Mouse (Mus musculus) left cerebral cortex, postnatal 14 days (tissue): Measurements from ENCODE around the gene Cd101. TPM values are rescaled to one million over a fixed set of nuclear protein-coding genes. Genes with fewer than 3 reads are reported as not detected.

Experiments
- DNase-seq, 2 experiments: peaks; one replicate each; pipeline ENCODE4 v3.0.0; 2021 to 2022; ENCODE audit warnings: low spot score in 2 of 2, mixed read lengths in 1 of 2
- intact Hi-C: fragments of 180-260 bp; cut with DNase I; formaldehyde crosslinking; loops from one replicate; pipeline ENCODE4 v1.15.1; 2025
- total RNA-seq, 2 experiments: library from RNA; stranded (reverse); gene quantifications; 2 replicates each; pipeline ENCODE4 v1.2.3; 2021

The Cd101 gene
- total RNA-seq, 2 experiments from 2014 or later: 0.34 to 0.40 TPM

GRCm38 (mm10) chr3:101010589-101011202, 18.7 kb downstream of the Cd101 start:
- DNase-seq: no peak
- intact Hi-C loops: no loop called here

GRCm38 (mm10) chr3:101007112-101007782, 22.1 kb downstream of the Cd101 start:
- no peak for DNase-seq
- intact Hi-C loops: no loop called here

GRCm38 (mm10) chr3:101005392-101005791, 24.0 kb downstream of the Cd101 start:
- intact Hi-C loops: no loop called here
- no peak for DNase-seq

- no peak for DNase-seq
- intact Hi-C loops: no loop called here
Observed at GRCm38 (mm10) chr3:101003575-101004356, 25.6 kb downstream of the Cd101 start.

- no peak for DNase-seq
- intact Hi-C loops: no loop called here
Observed at GRCm38 (mm10) chr3:100999732-101000131, 29.6 kb downstream of the Cd101 start.

GRCm38 (mm10) chr3:100998904-100999340, 30.4 kb downstream of the Cd101 start:
- intact Hi-C loops: no loop called here
- peak; percentile 70 to 77 for DNase-seq

GRCm38 (mm10) chr3:100997785-100998570, 31.4 kb downstream of the Cd101 start:
- intact Hi-C loops: no loop called here
- DNase-seq: peak; percentile 40 to 44

- no peak for DNase-seq
- intact Hi-C loops: no loop called here
Observed at GRCm38 (mm10) chr3:100994252-100994651, 35.1 kb downstream of the Cd101 start.

GRCm38 (mm10) chr3:100993718-100994117, 35.6 kb downstream of the Cd101 start:
- intact Hi-C loops: no loop called here
- DNase-seq: no peak

GRCm38 (mm10) chr3:100993158-100993557, 36.2 kb downstream of the Cd101 start:
- intact Hi-C loops: no loop called here

GRCm38 (mm10) chr3:100990231-100990630, 39.1 kb downstream of the Cd101 start:
- intact Hi-C loops: no loop called here
- DNase-seq: no peak

More at GRCm38 (mm10) chr3:100993158-100993557, 36.2 kb downstream of the Cd101 start:
- no peak for DNase-seq

GRCm38 (mm10) chr3:100989417-100989816, 39.9 kb downstream of the Cd101 start:
- intact Hi-C loops: no loop called here
- no peak for DNase-seq

- intact Hi-C loops: loop anchor here (10.0 kb wide), 1 partner anchor 836 kb away; no protein-coding TSS in a partner anchor
Observed at GRCm38 (mm10) chr3:100979290-100979689, 50.1 kb downstream of the Cd101 start.

GRCm38 (mm10) chr3:100973906-100974305, 55.5 kb downstream of the Cd101 start:
- intact Hi-C loops: loop anchor here (1.0 to 10.0 kb wide), 4 partner anchors 189 to 841 kb away; no protein-coding TSS in a partner anchor
- peak; percentile 50 to 82 for DNase-seq

More at GRCm38 (mm10) chr3:100979290-100979689, 50.1 kb downstream of the Cd101 start:
- DNase-seq: no peak

- peak; percentile 89 for DNase-seq
- intact Hi-C loops: no loop called here
Observed at GRCm38 (mm10) chr3:100969176-100969917, 60.0 kb downstream of the Cd101 start, which contains the start of gene Ttf2. Gene Ttf2, minus strand, starts transcription at chr3:100969663.

- intact Hi-C loops: loop anchor here (5.0 kb wide), 1 partner anchor 197 kb away; no protein-coding TSS in a partner anchor
- peak; percentile 72 to 74 for DNase-seq
Observed at GRCm38 (mm10) chr3:100963849-100964542, 65.4 kb downstream of the Cd101 start.

- no peak for DNase-seq
- intact Hi-C loops: loop anchor here (5.0 kb wide), 1 partner anchor 194 kb away; no protein-coding TSS in a partner anchor
Observed at GRCm38 (mm10) chr3:100961501-100961900, 67.9 kb downstream of the Cd101 start.

- intact Hi-C loops: loop anchor here (5.0 kb wide), 1 partner anchor 194 kb away; no protein-coding TSS in a partner anchor
- no peak for DNase-seq
Observed at GRCm38 (mm10) chr3:100961007-100961406, 68.3 kb downstream of the Cd101 start.
